Mouse (Mus musculus) kidney, adult 2 months (tissue): Measurements from ENCODE around the gene Bptf.

Experiments
- CTCF ChIP-seq: fragments of 200-500 bp; conservative IDR thresholded peaks from 2 replicates; pipeline ENCODE4 v1.5.1; 2011; ENCODE audit warnings: low read depth, mild to moderate bottlenecking, control low read depth, low read length, moderate library complexity, mixed read lengths; ENCODE audit not compliant: insufficient read depth, insufficient read length
- POLR2A ChIP-seq: fragments of 200-500 bp; IDR thresholded peaks from one replicate; pipeline ENCODE4 v1.6.1; 2011; ENCODE audit warnings: low read depth, low read length, control low read depth

GRCm38 (mm10) chr11:107043361-107043760 is 88.6 kb downstream of the Bptf start:
- TF ChIP-seq CTCF = no peak
- no peak for TF ChIP-seq POLR2A
